Mouse (Mus musculus): ENCODE measurements around the gene Rec8. TPM values are rescaled to one million over a fixed set of nuclear protein-coding genes. Genes with fewer than 3 reads are reported as not detected.

Rec8 gene
- 0.65 and 1.0 TPM in 2 replicates for polyA plus RNA-seq (2021; fragmentation: Nextera tagmentation)
- long read RNA-seq, experiment 1, partial matches to known transcripts: 0 of 7 reads
- long read RNA-seq, experiment 1, other reads (novel, unspliced or antisense): 3 of 7 reads
- long read RNA-seq, experiment 2, partial matches to known transcripts: 1 of 1 reads
- long read RNA-seq, experiment 2, other reads (novel, unspliced or antisense): 0 of 1 reads

GRCm38 (mm10) chr14:55617822-55618221 is at the start of gene Rec8:
Gene Rec8, plus strand, starts transcription at chr14:55618037.

DNA sequence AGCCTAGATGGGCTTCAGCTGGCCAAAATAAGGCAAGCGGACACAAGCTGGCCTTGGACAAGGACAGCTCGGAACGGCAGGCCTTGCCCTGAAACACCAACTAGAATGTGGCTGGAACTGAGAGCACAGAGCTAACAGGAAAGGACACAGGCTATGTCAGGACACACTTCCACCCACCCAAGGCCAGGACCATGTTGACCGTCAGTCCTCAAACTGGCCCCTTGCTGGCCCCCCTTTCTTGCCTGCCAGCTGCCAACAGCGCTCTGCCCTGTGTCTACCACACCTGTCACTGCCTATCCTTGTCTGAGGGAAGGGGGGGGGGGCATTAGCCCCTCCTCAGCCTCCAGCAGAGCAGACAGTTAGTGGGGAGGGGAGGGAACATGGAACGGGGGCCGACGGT is 42.5 kb upstream of the Rec8 start, which contains the start of gene Fitm1:
Gene Fitm1, plus strand, starts transcription at position 316 of the 400 bp plus-strand sequence.

GRCm38 (mm10) chr14:55577871-55578667 is 39.8 kb upstream of the Rec8 start, which contains the start of gene Psme1:
Gene Psme1, plus strand, starts transcription at chr14:55578123.

DNA sequence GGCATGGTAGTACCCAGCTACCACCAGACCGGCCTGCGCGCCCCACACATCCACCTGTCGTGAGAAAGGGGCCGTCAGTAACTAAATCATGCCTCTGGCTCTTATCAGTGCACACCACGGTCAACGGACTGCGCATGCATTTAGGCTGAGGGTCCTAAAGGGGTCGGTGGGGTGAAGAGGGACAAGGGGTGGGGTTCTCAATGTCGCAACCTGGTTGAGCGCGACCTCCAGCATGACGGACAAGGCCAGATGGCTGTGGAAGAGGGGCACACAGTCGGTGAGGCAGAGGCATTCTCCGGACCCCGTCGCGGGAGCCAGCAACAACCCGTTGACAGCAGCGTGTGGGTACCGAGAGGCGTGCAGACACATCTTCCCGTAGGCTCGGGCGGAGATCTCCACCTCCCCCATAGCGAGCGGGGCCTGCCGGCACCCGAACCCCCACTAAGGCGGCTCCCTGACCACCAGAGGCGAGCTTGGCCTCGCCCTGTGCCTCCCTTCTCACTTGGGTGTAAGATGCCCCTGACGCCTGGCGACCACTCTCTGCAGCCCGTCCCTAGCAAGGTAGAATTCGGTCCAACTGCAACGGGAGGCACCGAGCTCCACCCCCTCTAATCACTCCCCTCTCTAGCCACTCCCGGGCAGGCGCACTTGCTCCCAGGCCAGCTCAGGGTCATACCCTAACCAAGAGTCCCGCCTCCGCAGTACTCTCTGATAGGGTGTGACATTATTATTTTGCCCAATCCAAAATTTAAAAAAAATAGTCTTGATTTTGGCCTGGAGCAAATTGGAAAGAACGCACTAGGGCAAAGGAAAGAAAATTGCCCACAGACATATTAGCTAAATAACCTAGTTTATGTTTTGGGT is 32.9 kb upstream of the Rec8 start, which contains the start of gene Emc9:
Gene Emc9, minus strand, starts transcription at position 601 of the 864 bp plus-strand sequence.

DNA sequence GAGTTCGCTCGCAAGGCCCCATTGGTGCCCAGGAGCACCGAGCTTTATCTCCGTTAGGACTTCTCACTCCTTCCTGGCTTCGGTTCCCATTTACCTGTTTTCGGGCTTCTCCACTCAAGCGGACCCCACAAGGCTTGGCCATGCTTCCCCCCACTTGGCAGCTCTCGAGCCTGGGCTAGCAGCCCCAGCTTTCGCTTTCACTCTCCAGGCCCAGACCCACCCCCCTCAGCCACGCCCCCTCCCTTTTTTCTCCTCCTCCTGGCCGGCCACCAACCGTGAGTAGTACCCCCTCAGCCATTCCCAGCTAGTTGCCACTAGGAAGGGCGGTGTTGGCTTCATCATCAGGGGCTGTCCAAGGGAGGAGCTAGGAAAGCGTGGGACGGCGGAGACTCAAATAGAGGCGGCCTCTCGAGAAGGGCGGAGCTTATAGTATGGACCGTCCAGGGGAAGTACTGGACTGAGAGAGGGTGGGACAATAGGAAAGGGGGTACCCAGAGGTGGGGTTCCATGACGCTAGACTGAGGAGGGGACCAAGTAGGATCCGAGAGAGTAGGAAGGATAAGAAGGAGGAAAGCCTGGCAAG is 27.0 kb upstream of the Rec8 start, which contains the start of gene Psme2:
Gene Psme2, minus strand, starts transcription at position 366 of the 583 bp plus-strand sequence.

GRCm38 (mm10) chr14:55591331-55591891 is 26.4 kb upstream of the Rec8 start, which contains the start of gene Rnf31:
Gene Rnf31, plus strand, starts transcription at chr14:55591708.

DNA sequence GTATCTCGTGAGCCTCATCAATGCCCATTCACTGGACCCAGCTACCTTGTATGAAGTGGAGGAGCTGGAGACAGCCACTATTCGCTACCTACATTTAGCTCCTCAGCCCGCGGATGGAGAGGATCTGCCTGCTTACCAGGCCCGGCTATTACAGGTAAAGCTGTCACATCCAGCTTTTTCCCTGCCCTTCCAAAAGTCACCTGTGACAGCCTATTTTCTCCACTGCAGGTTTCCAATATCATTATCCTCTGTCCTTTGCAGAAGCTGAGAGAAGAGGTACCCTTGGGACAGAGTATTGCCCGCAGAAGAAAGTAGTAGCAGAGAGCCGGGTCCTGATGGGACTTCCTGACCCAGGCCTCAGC is 14.6 kb upstream of the Rec8 start, which contains the start of gene Irf9:
Gene Irf9, plus strand, starts transcription at position 301 of the 362 bp plus-strand sequence.

GRCm38 (mm10) chr14:55635523-55636007 is 17.7 kb downstream of the Rec8 start, which contains the start of gene Ipo4:
Gene Ipo4, minus strand, starts transcription at chr14:55635957.

DNA sequence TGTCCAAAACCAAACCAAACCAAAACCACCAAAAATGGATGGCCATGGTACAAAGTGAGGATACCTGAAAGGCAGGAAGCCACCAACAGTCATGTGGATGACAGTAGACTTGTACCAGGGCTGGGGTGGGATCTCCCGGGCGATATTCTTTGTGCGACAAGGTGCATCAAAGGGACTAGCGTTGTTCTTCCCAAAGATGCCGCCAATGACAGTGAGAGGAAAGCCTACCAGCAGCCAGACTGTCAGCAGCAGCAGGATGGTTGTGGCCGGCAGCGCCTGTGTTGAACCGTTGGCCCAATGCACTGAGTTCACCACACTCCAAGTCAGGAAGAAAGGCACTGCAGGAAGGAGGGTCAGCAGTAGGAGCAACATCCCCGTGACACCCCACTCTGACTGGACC is 20.0 kb downstream of the Rec8 start, which contains the start of gene Gm49378:
Gene Gm49378, minus strand, starts transcription at position 101 of the 400 bp plus-strand sequence.

GRCm38 (mm10) chr14:55643060-55643907 is 25.4 kb downstream of the Rec8 start, which contains the start of gene Tm9sf1:
Gene Tm9sf1, minus strand, starts transcription at chr14:55643806.

GRCm38 (mm10) chr14:55649884-55650283 is 32.0 kb downstream of the Rec8 start, which contains the start of gene Tssk4:
Gene Tssk4, plus strand, starts transcription at chr14:55650184.

DNA sequence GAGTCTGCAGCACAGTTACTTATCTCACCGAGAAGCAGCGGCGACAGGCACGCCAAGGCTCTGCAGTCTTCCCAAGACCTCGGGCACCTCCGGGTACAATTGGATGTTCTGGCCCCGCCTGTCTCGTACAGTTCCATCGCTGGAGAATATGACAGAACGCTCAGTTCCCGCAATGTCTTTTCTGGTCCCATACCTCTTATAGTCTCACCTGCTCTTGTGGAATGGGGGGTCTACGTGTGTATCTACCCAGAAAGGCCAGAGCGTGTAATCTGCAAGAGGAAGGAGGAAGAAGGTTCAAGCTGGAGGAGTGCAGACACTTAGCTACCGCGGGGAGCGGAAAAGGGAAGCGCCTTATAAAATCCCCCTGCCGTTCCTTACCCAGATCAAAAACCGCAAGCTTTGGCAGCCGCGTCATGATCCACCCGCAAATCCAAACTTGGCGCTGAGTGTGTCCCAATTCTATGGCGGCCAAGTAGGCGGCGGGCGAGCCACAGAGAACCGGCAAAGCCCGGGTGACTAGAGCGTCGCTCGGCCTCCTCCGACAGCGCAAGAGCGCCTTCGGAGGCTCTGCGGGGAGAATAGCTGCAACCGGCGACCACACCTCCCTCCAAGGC is 42.2 kb downstream of the Rec8 start, which contains the start of gene Mdp1:
Gene Mdp1, minus strand, starts transcription at position 549 of the 614 bp plus-strand sequence.

GRCm38 (mm10) chr14:55671833-55672740 is 54.2 kb downstream of the Rec8 start, which contains the start of the genes Gmpr2 and Nedd8:
Gene Gmpr2, plus strand, starts transcription at chr14:55671941.
Gene Nedd8, minus strand, starts transcription at chr14:55672124.

Other genes with a start within 250 kb of the Rec8 start
- 15.8 and 18.1 TPM in 2 replicates for gene Dhrs4, start 139.3 kb upstream of the Rec8 start, polyA plus RNA-seq (2021; fragmentation: Nextera tagmentation)
- gene Carmil3, start 127.4 kb upstream of the Rec8 start, polyA plus RNA-seq (2021; fragmentation: Nextera tagmentation): 1.8 and 2.5 TPM in 2 replicates
- 154 and 195 TPM in 2 replicates for gene Cpne6, start 107.6 kb upstream of the Rec8 start, polyA plus RNA-seq (2021; fragmentation: Nextera tagmentation)
- gene Nrl, start 93.1 kb upstream of the Rec8 start, polyA plus RNA-seq (2021; fragmentation: Nextera tagmentation): 0.05 TPM in 1 of 2 replicates, not detected in the other
- gene Pck2, start 77.8 kb upstream of the Rec8 start, polyA plus RNA-seq (2021; fragmentation: Nextera tagmentation): 19.1 and 25.6 TPM in 2 replicates
- 53.7 and 76.2 TPM in 2 replicates for gene Dcaf11, start 58.0 kb upstream of the Rec8 start, polyA plus RNA-seq (2021; fragmentation: Nextera tagmentation)
- 0.48 TPM in 1 of 2 replicates, not detected in the other for gene A730061H03Rik, start 57.6 kb upstream of the Rec8 start, polyA plus RNA-seq (2021; fragmentation: Nextera tagmentation)
- not detected in 2 replicates for gene Fitm1, start 42.4 kb upstream of the Rec8 start, polyA plus RNA-seq (2021; fragmentation: Nextera tagmentation)
- 49.1 and 53.6 TPM in 2 replicates for gene Psme1, start 39.9 kb upstream of the Rec8 start, polyA plus RNA-seq (2021; fragmentation: Nextera tagmentation)
- 112 and 145 TPM in 2 replicates for gene Emc9, start 32.7 kb upstream of the Rec8 start, polyA plus RNA-seq (2021; fragmentation: Nextera tagmentation)
- 98.6 and 102 TPM in 2 replicates for gene Psme2, start 26.9 kb upstream of the Rec8 start, polyA plus RNA-seq (2021; fragmentation: Nextera tagmentation)
- gene Rnf31, start 26.3 kb upstream of the Rec8 start, polyA plus RNA-seq (2021; fragmentation: Nextera tagmentation): 7.8 and 9.4 TPM in 2 replicates
- gene Irf9, start 14.5 kb upstream of the Rec8 start, polyA plus RNA-seq (2021; fragmentation: Nextera tagmentation): 4.2 and 4.3 TPM in 2 replicates
- gene Ipo4, start 17.9 kb downstream of the Rec8 start, polyA plus RNA-seq (2021; fragmentation: Nextera tagmentation): 40.6 and 51.1 TPM in 2 replicates
- 0.55 TPM in 1 of 2 replicates, not detected in the other for gene Gm49378, start 19.9 kb downstream of the Rec8 start, polyA plus RNA-seq (2021; fragmentation: Nextera tagmentation)
- 24.9 and 28.7 TPM in 2 replicates for gene Tm9sf1, start 25.8 kb downstream of the Rec8 start, polyA plus RNA-seq (2021; fragmentation: Nextera tagmentation)
- 0.11 and 0.22 TPM in 2 replicates for gene Tssk4, start 32.1 kb downstream of the Rec8 start, polyA plus RNA-seq (2021; fragmentation: Nextera tagmentation)
- 55.6 and 68.7 TPM in 2 replicates for gene Mdp1, start 42.5 kb downstream of the Rec8 start, polyA plus RNA-seq (2021; fragmentation: Nextera tagmentation)
- gene Gmpr2, start 53.9 kb downstream of the Rec8 start, polyA plus RNA-seq (2021; fragmentation: Nextera tagmentation): 21.2 and 26.0 TPM in 2 replicates
- gene Nedd8, start 54.1 kb downstream of the Rec8 start, polyA plus RNA-seq (2021; fragmentation: Nextera tagmentation): 603 and 676 TPM in 2 replicates
- 12.0 and 12.5 TPM in 2 replicates for gene Tinf2, start 63.8 kb downstream of the Rec8 start, polyA plus RNA-seq (2021; fragmentation: Nextera tagmentation)
- gene Tgm1, start 95.9 kb downstream of the Rec8 start, polyA plus RNA-seq (2021; fragmentation: Nextera tagmentation): not detected in 2 replicates
- 37.3 and 41.7 TPM in 2 replicates for gene Rabggta, start 104.2 kb downstream of the Rec8 start, polyA plus RNA-seq (2021; fragmentation: Nextera tagmentation)
- 121 and 123 TPM in 2 replicates for gene Dhrs1, start 127.7 kb downstream of the Rec8 start, polyA plus RNA-seq (2021; fragmentation: Nextera tagmentation)
- 7.6 and 7.7 TPM in 2 replicates for gene Nop9, start 127.7 kb downstream of the Rec8 start, polyA plus RNA-seq (2021; fragmentation: Nextera tagmentation)
- 4.6 and 5.6 TPM in 2 replicates for gene Cideb, start 140.4 kb downstream of the Rec8 start, polyA plus RNA-seq (2021; fragmentation: Nextera tagmentation)
- gene Ltb4r2, start 143.4 kb downstream of the Rec8 start, polyA plus RNA-seq (2021; fragmentation: Nextera tagmentation): 0.40 and 0.45 TPM in 2 replicates
- gene Ltb4r1, start 147.9 kb downstream of the Rec8 start, polyA plus RNA-seq (2021; fragmentation: Nextera tagmentation): not detected in 2 replicates
- gene Adcy4, start 166.1 kb downstream of the Rec8 start, polyA plus RNA-seq (2021; fragmentation: Nextera tagmentation): 1.2 and 2.1 TPM in 2 replicates
- 0.34 TPM in 1 of 2 replicates, not detected in the other for gene Ripk3, start 170.8 kb downstream of the Rec8 start, polyA plus RNA-seq (2021; fragmentation: Nextera tagmentation)
- gene Nfatc4, start 205.1 kb downstream of the Rec8 start, polyA plus RNA-seq (2021; fragmentation: Nextera tagmentation): 0.15 and 0.23 TPM in 2 replicates
- 0.48 and 0.84 TPM in 2 replicates for gene Nynrin, start 236.0 kb downstream of the Rec8 start, polyA plus RNA-seq (2021; fragmentation: Nextera tagmentation)

Measured in left cerebral cortex, adult 6 months (tissue).